Mouse (Mus musculus) lung, adult 2 months (tissue): ENCODE measurements around the gene Gpr35. TPM values are rescaled to one million over a fixed set of nuclear protein-coding genes. Genes with fewer than 3 reads are reported as not detected.

ENCODE experiments used
- DNase-seq: peaks from one replicate; pipeline ENCODE4 v3.0.0; 2022
- H3K4me1 ChIP-seq: fragments of 200-500 bp; 2 replicates; pipeline ENCODE4 v1.6.1; 2011; ENCODE audit warnings: low read length; ENCODE audit not compliant: control insufficient read depth, insufficient read depth
- H3K4me3 ChIP-seq: fragments of 200-500 bp; replicated peaks from 2 replicates; pipeline ENCODE3; 2011; ENCODE audit warnings: low read depth, mild to moderate bottlenecking, control low read depth, low read length; ENCODE audit errors: extremely low read depth
- CTCF ChIP-seq: fragments of 200-500 bp; IDR thresholded peaks from 2 replicates; pipeline ENCODE4 v1.5.1; 2011; ENCODE audit warnings: mild to moderate bottlenecking, low read length, control low read depth; ENCODE audit not compliant: insufficient read depth
- POLR2A ChIP-seq: fragments of 200-500 bp; IDR thresholded peaks from 2 replicates; pipeline ENCODE4 v1.6.1; 2011; ENCODE audit warnings: low read depth, mild to moderate bottlenecking, control low read depth, low read length, borderline replicate concordance; ENCODE audit errors: extremely low read depth
- WGBS: fragments of 180-500 bp; shearing (Covaris S2); methylation state at CpG from one replicate; pipeline ENCODE4 v1.1.7; 2018; 5-methylcytosine and 5-hydroxymethylcytosine counted together
- polyA plus RNA-seq: library from polyadenylated mRNA; depleted of rRNA; stranded (reverse); fragments of >200 nt; gene quantifications from 2 replicates; pipeline ENCODE4 v1.2.3, GENCODE M21; 2012

Gene Gpr35
- polyA plus RNA-seq, 1 experiment = 8.2 TPM

DNA sequence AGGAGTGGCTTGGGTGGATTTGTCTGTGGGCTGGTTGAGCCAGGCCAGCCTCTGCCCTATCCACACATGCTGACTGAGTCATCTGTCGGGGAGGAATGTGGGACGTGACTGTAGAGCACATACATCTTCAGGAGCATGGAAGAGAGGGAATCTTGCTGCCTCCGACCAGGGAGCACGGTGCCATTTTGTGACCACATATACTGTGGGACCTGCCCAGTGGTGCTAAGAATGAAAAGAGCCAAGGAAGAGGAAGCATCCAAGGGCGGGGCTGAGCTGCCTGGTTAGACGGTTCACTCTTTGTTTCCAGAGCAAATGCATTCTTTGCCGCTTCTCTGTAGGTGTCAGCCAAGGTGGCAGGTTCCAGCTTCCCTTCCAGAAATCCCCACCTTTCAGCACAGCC, 28.0 kb downstream of the Gpr35 start:
- H3K4me3 ChIP-seq = no peak overlapping the region
- no peak for DNase-seq
- TF ChIP-seq CTCF = no peak
- no peak for TF ChIP-seq POLR2A
- 39% methylated on average over 7 of the region's 7 CpGs for WGBS
- H3K4me1 ChIP-seq = peaks cover 9% of the 10 kb centered on the region

DNA sequence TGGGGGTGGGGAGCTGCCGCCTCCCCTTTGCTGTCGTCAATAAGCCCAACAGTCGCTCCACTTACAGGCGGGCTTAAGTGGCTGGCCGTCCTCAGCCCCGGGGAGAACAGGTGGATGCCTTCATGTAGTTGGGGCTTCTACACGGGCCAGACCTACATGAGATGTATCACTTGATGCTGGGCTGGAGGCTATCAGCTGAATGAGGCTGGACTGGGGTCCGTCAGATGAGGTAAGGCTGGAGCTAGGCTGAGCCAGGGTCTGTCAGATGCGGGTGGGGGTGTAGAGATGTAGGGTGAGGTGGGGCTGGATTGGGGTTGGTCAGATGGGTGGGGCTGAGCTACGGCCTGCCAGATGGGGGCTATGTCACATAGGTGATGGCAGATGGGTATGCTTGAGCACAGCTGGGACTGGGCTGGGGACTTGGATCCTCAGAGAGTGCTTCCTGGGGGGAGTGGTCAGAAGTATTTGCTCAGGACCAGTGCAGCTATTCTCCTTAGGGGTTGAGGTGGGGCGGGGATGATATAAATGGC, 28.5 kb downstream of the Gpr35 start:
- Histone ChIP-seq H3K4me3 (no peak overlapping the region), H3K4me1 (peaks cover 9% of the 10 kb centered on the region)
- no peak for DNase-seq
- TF ChIP-seq CTCF = no peak
- TF ChIP-seq POLR2A = no peak
- WGBS = 31% methylated on average over 11 of the region's 11 CpGs

DNA sequence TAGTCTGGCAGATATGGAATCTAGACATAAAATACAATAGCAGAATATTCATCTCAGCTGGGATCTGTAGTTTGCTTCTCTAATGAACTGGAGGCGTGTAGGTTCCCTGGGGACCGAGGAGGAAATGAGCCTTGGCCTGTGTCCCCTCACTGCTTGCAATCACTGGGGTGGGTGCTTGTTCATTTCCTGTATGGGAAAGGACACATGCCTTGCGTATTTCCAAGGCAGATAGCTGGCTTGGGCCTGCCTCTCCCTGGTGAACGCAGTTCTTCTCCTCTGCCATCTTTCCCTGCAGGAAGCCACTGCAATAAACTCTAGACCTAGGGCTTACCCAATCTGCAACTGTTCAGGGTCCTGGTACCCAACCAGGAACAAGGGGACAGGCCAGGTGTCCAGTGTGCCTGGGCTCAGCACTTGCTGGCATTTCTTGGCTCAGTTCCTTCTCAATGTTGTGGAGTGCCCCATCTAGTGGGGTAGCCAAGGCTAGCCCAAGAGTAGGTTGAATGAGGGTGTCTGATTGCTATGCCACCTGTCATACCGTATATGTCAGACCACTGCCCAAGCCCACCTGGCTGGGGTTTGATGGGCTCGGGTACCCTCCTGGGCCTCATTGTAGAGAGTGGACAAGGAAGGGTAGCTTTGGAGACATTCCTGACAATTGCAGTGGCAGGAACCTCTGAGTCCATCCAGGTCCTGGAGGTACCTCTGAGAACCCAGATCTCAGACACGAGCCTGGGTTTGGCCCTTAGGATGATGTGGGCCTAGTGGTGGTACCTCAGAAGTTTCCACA, 30.6 kb downstream of the Gpr35 start:
- H3K4me1 ChIP-seq = peaks cover 9% of the 10 kb centered on the region
- TF ChIP-seq CTCF = no peak
- no peak for TF ChIP-seq POLR2A
- no peak for DNase-seq
- WGBS = 61% methylated on average over 7 of the region's 7 CpGs
- no peak overlapping the region for H3K4me3 ChIP-seq

DNA sequence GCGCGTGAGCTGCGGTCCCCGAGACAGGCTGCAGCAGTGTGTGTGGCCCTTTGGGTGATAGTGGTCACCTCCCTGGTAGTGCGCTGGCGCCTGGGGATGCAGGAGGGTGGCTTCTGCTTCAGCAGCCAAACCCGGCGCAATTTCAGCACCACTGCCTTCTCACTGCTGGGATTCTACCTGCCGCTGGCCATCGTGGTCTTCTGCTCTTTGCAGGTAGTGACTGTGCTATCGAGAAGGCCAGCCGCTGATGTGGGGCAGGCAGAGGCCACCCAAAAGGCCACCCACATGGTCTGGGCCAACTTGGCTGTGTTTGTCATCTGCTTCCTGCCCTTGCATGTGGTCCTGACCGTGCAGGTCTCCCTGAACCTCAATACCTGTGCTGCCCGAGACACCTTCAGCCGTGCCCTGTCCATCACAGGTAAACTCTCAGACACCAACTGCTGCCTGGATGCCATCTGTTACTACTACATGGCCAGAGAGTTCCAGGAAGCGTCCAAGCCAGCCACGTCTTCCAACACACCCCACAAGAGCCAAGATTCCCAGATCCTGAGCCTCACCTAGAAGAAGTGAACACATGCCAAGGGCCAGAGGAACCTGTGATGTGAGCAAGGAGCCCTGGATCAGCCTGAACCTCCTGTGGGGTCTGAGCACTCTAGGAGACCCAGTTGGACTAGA, 32.4 kb downstream of the Gpr35 start:
- H3K4me3 ChIP-seq = no peak overlapping the region
- peaks cover 9% of the 10 kb centered on the region for H3K4me1 ChIP-seq
- DNase-seq = no peak
- 89% methylated on average over 17 of the region's 17 CpGs for WGBS
- TF ChIP-seq CTCF (no peak), POLR2A (no peak)

DNA sequence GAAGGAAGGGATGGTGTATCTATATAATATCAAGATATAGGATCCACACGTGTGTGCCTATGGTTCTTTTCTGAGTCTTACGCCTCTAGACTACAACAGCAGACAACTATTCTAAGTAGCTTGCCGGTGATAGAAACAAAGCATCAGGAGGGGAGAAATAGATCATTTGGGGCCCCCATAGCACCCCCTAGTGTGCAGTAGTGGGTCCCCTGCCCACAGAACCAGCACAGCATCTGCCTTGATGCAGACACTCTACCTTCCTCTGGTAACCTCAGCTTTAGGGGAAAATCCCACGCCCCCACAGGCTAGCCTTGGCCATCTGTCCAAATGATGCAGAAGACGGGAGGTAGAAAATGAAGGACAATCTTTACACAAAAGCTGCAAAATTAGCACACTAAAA, 34.3 kb downstream of the Gpr35 start:
- DNase-seq = no peak
- peaks cover 4% of the 10 kb centered on the region for H3K4me1 ChIP-seq
- 0 out of 2 replicates have a peak, but pooled peaks have one; percentile 2 for TF ChIP-seq CTCF
- TF ChIP-seq POLR2A = no peak
- H3K4me3 ChIP-seq = no peak overlapping the region
- WGBS = 86% methylated on average over 5 of the region's 5 CpGs

DNA sequence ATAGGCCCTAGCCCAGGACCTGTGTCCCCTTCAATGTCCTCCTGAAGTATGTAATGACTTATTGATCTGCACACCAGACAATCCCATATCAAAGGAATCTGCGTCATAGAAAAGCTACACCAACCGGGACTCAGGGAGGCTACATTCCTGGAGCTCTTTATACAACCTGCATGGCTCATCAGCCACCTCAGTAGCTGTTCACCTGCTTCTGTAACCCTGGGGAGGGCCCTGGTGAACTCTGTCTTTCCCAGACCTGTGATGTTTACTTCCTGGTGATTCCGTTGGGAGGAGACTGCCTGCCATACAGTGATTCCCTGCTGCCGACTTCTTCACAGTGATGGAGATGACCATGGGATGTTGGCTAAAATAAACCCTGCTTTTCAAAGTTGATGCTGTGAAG, 38.2 kb downstream of the Gpr35 start:
- WGBS = 61% methylated on average over 4 of the region's 4 CpGs
- TF ChIP-seq CTCF (no peak), POLR2A (no peak)
- DNase-seq = no peak
- H3K4me3 ChIP-seq = no peak overlapping the region
- H3K4me1 ChIP-seq = no peaks in the 10 kb centered on the region

DNA sequence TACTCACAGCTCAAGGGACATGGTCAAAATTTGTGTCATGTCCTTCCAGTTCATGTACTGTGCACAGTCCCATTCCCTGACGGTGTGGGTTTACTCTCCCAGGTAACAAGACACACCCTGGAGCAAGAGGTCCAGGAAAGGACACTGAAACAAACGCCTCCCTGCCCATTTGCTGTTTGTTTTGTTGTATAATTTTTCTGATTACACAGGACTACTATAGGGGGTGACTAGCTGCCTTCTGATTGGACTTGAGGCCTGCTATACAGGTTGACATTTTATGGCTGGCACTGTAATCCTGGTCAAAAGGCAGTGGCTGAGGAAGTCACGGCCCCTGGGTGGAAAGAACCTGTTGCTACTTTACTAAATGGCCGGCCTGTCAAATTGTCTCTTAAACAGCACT, 39.2 kb downstream of the Gpr35 start:
- no peak overlapping the region for H3K4me3 ChIP-seq
- no peaks in the 10 kb centered on the region for H3K4me1 ChIP-seq
- TF ChIP-seq CTCF (no peak), POLR2A (no peak)
- DNase-seq = peak; percentile 1
- WGBS = 53% methylated on average over 4 of the region's 4 CpGs

DNA sequence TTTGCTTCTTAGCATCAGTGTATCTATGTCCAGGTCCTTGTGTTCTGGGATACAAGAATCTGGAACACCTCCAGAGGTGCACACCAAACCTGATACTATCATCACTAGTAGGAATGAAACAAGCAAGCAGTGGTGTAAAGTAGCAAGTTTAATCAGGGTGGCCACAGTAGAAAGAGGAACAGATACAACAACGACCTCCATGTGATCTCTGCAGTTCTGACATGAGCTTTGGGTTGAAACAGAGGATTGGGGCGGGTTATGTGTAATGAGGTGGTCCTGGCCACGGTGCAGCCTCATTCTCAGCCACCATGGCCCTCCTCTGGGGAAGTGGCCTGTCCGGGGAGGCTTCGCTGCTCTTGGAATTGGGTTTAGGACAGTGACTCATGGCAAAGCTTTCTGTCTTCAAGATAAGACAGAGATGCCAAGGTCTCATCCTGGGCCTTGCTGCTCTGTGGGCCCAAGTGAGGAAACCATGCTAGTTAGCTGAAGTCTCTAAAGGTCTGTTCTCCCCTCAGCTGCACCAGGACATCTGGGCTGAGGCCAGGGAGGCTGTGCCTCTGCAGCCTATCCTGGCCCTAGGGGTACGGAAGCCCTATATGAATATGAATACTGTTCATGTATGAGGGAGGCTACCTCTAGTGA, 41.7 kb downstream of the Gpr35 start:
- H3K4me3 ChIP-seq = no peak overlapping the region
- no peak for DNase-seq
- H3K4me1 ChIP-seq = no peaks in the 10 kb centered on the region
- TF ChIP-seq CTCF (no peak), POLR2A (no peak)
- 77% methylated on average over 6 of the region's 6 CpGs for WGBS

DNA sequence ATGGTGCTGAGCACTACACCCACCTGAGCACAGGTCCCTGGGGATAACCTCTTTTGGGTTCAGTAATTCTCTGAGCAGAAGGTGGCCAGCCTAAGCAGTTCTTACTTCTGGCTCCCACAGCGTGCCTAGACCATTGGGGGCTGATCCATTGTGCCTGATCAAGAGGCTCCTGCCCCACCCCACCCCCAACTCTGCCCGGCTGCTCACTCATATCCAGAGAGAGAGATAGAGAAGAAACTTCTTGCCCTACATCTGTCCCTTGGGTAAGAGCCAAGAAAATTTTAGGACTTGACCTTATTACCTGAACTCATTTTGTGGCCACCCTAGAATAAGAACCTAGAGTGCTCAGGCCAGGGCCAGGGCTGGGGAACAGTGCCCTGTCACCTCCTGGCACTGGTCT, 42.2 kb downstream of the Gpr35 start:
- 71% methylated on average over 2 of the region's 2 CpGs for WGBS
- no peak for DNase-seq
- no peaks in the 10 kb centered on the region for H3K4me1 ChIP-seq
- TF ChIP-seq POLR2A = no peak
- no peak for TF ChIP-seq CTCF
- no peak overlapping the region for H3K4me3 ChIP-seq

DNA sequence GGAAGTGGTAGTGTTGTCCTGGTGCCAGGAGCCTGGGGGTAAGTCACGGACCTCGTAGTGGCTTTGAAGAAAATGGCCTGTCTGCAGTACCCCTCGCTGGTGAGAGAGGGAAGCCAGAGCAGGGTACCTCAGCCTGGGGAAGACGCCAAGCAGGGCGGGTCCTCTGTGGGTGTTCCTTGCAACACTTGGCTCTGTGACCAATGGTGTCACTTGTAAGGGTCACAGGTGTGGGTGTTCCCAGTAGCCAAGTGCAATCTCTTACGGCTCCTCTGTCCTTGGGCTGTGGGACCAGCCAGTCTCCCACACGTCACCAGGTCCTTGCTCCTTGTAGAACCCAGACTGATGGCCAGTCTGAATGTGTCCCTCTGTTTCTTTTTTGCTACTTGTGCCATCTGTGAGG, 55.4 kb downstream of the Gpr35 start, which contains the start of gene Aqp12:
Aqp12 (plus strand) TSS at position 274 of the 400 bp plus-strand sequence.
- 59% methylated on average over 7 of the region's 7 CpGs for WGBS
- DNase-seq = no peak
- no peaks in the 10 kb centered on the region for H3K4me1 ChIP-seq
- TF ChIP-seq POLR2A = no peak
- no peak for TF ChIP-seq CTCF
- H3K4me3 ChIP-seq = no peak within 1 kb of the TSS
